Mouse (Mus musculus): ENCODE measurements around the gene Mipol1. TPM values are rescaled to one million over a fixed set of nuclear protein-coding genes. Genes with fewer than 3 reads are reported as not detected.
A peak's percentile ranks its signal among the peaks of the same experiment; 100 is the strongest.

The Mipol1 gene
- total RNA-seq, 4 experiments from 2014 or later = 2.9 to 6.3 (median 4.0) TPM

DNA sequence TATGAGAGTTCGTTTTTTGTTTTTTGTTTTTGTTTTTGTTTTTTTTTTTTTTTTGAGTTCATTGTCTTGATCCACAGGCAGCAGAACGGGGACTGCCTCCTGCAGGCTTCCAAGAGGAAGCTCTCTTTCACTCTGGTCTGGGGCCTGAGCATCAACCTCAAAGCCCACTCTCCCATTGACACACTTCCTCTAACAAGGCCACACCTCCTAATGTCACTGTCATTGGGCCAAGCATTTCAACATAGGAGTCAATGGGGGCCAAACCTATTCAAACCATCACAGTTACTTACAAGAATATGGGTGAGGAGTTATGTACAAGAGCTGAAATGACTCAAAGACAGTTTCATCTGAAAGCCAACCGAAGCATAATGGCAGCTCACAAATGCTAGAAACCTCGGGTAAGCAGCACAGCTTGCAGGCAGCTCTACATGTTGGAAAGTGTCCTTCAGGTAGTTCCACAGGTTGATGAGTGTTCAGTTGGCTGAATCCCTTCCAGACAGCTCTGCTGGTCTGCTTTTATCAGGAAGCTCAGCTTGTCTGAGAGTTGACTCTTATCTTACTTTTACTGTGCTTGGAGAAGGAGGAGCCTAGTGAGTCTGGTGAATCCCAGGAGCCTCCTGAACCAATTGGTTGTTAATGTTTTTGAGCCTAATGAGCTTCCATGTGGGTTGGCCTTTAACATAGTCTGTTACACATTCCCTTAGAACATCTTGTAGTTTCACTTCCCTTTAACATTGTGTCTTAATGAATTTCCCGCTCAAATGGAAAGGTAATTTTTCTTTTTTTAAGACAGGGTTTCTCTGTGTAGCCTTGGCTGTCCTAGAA is 13.7 kb downstream of the Mipol1 start:
- no peak for DNase-seq (ENCODE audit: low spot score)

DNA sequence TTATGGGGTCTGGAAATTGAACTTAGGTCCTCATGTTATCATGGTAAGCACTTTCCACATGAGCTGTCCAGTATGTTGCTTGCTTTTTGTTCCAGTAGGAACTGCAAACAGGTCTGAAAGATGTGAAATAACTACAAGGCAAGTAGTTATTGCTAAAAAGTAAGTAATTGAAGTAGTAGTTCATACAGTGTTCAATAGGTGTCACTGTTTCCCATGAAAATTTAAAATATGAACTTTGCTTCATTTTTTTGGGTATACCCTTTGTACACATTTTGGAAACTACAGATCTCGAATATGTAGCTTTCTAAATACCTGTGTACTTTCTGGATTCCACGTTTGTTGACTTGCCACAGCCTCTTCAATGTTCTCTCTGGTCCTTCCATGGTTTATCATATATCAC is 28.3 kb downstream of the Mipol1 start:
- no peak for DNase-seq (ENCODE audit: low spot score)

- no peak for DNase-seq (ENCODE audit: low spot score)
These were observed 45.2 kb downstream of the Mipol1 start for GRCm38 (mm10) chr12:57275456-57275855.

- DNase-seq (ENCODE audit: low spot score) = peak; percentile 3
These were observed 51.2 kb downstream of the Mipol1 start for GRCm38 (mm10) chr12:57281155-57282114.

- DNase-seq (ENCODE audit: low spot score) = no peak
These were observed 55.3 kb downstream of the Mipol1 start for GRCm38 (mm10) chr12:57285303-57286059.

- DNase-seq (ENCODE audit: low spot score) = no peak
These were observed 77.1 kb downstream of the Mipol1 start for GRCm38 (mm10) chr12:57307337-57307736.

GRCm38 (mm10) chr12:57307748-57308147 is 77.5 kb downstream of the Mipol1 start:
- DNase-seq (ENCODE audit: low spot score) = no peak

DNA sequence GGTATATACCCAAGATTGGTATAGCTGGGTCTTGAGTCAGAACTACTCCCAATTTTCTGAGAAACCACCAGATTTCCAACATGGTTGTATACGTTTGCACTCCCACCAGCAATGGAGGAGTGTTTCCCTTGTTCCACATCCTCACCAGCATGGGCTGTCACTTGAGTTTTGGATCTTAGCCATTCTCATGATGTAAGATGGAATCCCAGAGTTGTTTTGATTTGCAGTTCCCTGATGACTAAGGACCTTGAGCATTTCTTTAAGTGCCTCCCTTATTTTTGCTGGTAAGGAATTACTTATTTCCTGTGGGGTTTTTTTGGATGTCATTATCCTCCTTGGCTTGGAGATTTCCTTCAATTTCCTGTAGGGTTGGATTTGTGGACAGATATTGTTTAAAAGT is 108.8 kb downstream of the Mipol1 start:
- no peak for DNase-seq (ENCODE audit: low spot score)

GRCm38 (mm10) chr12:57340111-57340510 is 109.9 kb downstream of the Mipol1 start:
- no peak for DNase-seq (ENCODE audit: low spot score)

GRCm38 (mm10) chr12:57362732-57363131 is 132.5 kb downstream of the Mipol1 start:
- DNase-seq (ENCODE audit: low spot score) = no peak

- no peak for DNase-seq (ENCODE audit: low spot score)
These were observed 133.8 kb downstream of the Mipol1 start for GRCm38 (mm10) chr12:57364027-57364426.

- no peak for DNase-seq (ENCODE audit: low spot score)
These were observed 141.7 kb downstream of the Mipol1 start for GRCm38 (mm10) chr12:57371790-57372547.

DNA sequence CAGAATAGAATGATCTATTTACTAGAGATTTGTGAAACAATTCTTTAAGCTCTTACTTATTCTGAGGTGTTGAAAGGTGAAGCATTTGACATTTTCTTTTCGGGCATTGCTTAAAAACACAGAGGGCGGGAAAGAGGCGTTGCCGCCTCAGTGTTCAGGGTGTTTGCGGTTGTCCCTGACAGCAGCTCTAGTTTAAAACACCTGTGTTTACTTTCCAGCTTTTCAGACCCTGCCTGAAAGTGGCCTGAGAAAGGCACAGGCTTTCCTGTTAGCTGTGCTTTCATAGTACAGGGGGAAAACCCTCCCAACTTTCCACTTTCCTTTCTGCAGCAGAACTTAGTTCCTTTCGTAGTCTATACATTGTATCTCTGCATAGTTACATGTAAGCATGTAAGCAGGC is 152.6 kb downstream of the Mipol1 start:
- no peak for DNase-seq (ENCODE audit: low spot score)

DNA sequence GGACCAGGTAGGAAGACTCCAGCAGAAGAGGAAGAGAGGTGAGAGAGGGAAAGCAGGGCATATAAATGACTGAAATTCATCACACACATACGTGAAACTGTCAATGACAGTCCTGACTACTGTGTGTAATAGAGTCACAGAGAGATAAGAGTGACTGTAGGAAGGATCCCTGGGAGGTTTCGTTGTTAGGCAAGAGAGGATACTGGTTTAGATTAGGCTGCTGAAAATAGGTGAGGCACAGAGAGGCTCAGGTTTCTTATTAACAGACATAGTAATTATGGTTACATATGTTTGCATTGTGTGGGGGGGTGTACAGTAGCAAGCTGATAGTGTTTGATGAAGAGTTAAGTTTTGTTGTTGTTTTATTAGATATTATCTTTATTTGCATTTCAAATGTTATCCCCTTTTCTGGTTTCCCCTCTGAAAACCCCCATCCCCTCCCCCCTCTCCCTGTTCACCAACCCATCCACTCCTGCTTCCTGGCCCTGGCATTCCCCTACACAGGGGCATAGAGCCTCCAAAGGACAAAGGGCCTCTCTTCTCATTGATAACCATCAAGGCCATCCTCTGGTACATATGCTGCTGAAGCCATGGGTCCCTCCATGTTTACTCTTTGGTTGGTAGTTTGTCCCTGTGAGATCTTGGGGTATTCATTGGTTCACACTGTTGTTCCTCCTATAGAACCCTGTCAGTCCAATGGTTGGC is 157.5 kb downstream of the Mipol1 start:
- DNase-seq (ENCODE audit: low spot score) = no peak

DNA sequence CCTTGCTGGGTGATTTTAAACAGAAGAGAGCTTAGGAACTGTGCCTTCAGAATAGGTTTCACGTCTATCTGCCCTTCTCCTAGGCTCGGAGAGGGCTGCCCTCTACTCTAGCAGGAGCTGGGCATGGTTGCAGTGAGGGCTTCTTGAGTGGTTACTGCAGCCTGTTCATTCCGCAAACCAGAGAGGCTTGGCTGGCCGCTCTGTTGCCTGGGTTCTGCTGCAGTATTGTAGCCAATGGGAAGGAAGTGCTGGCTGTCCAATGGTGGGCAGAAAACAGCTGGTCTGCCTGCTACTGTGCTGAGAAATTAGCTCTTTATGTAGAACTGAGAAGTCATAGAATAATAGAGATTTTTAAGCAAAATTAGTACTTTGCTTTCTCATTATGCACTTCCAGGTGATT is 169.3 kb downstream of the Mipol1 start:
- no peak for DNase-seq (ENCODE audit: low spot score)

- DNase-seq (ENCODE audit: low spot score) = no peak
These were observed 170.0 kb downstream of the Mipol1 start for GRCm38 (mm10) chr12:57400186-57400585.

GRCm38 (mm10) chr12:57401126-57401525 is 170.9 kb downstream of the Mipol1 start:
- no peak for DNase-seq (ENCODE audit: low spot score)

- DNase-seq (ENCODE audit: low spot score) = no peak
These were observed 172.1 kb downstream of the Mipol1 start for GRCm38 (mm10) chr12:57402360-57402759.

DNA sequence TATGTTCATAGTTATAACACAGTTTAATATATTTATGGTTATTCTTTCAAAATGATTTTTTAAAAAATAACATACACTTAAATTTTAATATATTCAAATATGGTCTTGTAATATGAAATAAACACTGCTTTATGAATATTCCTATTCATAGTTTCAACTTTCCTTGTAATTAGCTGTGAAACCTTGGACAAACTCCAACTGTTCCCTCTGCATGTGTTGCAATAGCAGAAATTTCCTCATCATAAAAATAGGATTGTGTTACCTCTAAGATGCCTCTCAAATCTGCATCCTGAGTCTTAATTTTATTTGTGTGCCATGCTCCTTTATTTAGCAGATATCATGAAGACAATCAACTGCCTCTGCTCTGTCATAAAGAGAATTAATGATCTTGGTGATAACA is 179.7 kb downstream of the Mipol1 start:
- DNase-seq (ENCODE audit: low spot score) = no peak

DNA sequence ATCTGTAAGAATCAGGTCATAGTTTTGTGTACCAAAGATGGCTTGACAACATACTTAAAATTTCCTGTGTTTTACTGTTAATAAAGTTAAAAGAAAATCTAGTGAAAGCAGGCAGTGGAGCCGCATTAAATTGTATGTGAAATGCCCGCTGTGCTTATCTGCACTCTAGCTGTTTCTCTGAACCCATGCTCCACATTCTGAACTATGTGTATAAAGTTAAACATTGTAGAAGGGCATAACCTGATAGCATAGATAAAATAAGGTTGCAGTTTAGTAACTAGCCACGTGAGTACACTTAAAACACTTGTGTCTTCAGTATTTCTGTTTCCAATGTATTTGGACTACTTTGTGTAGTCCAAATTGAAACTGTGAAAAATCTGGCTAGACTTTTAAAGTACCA is 183.6 kb downstream of the Mipol1 start:
- DNase-seq (ENCODE audit: low spot score) = no peak

Measured in heart, adult 8-10 months (tissue).